Mouse (Mus musculus): Measurements from ENCODE around the gene Fam90a1b.
"Not testable (repeated sequence)": the region's sequence is repeated elsewhere in the genome, so short reads cannot be mapped to it uniquely, and the experiment has no call there.

The Fam90a1b gene

DNA sequence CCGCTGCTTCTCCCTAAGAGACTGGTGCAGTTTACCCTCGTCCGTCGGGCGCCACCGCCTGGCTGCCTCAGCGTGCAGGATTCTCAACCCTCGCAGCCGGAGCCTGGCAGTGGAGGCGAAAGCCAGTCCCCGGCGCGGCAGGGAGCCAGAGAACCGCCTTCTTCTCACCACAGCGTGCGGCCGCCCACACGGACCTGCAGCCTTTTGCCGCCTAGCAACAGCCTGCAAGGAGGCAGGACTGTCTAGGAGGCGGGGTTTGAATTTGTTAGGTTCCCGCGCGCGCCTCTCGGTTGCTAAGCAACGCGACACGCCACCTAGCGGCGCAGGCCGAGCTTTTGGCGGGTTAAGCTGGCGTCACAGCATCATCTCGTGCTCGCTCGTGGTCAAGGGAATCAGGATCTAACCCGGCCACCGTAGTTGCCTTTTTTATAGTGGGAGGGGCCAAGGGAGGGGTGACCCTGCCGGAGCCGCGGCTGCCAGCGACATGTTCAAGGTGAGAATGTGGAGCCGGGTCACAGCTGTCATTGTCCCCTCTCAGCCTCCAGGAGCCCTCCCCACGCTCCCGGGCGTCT, at the start of gene Fam90a1b, which contains the start of gene Apoo:
Fam90a1b (minus strand) TSS at position 108 of the 572 bp plus-strand sequence.
Apoo (plus strand) TSS at position 448 of the 572 bp plus-strand sequence.
- DNase-seq (ENCODE audit: extremely low spot score, low read depth, low spot score), result peak; percentile 78

DNA sequence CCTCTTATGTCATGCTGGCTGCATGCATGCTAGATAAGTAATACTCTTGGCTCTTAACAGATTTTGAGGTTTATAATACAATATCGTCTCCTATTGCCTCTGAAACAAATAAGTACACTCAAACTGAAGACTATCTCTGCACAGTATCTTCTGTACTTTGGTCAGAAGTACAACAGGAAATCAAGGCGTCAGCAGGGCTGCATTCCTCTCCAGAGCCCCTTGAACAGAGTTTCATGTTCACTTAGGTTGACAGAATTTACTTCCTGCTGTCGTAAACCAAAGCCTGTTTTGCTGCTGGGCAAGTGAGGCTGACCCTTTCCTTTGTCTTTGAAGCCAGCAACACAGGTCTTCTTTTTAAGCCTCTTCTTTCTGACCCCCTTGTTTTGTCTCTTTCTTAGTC, 42.4 kb upstream of the Fam90a1b start:
- DNase-seq (ENCODE audit: extremely low spot score, low read depth, low spot score), result no peak

DNA sequence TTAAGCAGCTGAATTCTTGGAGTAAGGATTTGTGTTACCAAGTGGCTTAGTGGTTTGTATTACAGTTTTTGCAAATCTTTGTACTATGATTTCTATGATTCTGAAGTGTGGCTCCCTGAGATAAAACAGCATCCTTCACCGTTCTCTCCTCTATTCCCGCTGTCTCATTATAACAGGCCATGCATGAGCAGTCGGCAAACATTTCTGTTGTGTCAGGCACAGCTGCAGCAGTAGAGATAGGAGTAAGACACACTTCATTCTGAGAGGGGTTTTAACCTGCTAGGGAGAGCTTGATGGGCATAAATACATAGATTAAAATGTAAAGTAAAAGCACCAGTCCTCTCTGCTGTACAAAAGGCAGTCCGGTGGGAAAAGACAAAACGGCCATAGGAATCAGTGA, 12.2 kb upstream of the Fam90a1b start:
- no peak for DNase-seq (ENCODE audit: extremely low spot score, low read depth, low spot score)

DNA sequence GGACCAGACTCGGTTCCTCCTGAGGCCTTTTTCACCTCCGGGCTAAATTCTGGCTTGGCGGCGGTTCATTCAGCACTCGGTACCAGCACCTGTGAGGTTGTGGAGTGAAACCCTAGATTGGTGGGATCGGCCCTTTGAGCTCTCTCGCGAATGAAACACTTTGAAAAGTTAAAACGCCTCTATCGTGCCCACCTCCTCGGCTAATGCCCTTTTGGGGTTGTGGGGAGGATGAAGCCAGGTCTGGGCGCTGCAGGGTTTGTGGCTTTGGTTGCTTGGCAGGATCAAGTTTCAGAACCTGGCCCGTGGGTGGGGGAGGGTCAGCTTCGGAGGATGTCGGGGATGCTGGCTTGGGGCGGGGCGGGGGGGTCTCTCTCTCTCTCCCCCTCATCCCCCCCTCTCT, 671 bp upstream of the Fam90a1b start:
- DNase-seq (ENCODE audit: extremely low spot score, low read depth, low spot score), result no peak

DNA sequence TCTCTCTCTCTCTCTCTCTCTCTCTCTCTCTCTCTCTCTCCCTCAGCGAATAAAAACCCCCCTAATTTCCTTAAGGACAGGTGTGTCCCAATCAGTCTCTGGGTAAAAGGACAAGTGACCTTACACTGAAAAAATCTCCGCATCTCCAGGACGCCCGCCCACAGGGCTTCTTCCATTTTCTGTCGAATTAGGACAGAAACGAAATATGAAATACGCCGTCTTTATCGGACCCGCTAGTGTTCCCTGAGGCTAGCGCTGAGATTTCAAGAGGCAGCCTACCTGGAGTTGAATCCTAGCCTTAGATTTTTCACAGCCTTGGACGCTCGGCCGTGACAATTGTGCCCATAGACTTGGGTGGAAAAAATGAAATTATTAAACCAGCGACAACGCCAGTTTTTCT, 548 bp downstream of the Fam90a1b start:
- DNase-seq (ENCODE audit: extremely low spot score, low read depth, low spot score), result peak; percentile 6

DNA sequence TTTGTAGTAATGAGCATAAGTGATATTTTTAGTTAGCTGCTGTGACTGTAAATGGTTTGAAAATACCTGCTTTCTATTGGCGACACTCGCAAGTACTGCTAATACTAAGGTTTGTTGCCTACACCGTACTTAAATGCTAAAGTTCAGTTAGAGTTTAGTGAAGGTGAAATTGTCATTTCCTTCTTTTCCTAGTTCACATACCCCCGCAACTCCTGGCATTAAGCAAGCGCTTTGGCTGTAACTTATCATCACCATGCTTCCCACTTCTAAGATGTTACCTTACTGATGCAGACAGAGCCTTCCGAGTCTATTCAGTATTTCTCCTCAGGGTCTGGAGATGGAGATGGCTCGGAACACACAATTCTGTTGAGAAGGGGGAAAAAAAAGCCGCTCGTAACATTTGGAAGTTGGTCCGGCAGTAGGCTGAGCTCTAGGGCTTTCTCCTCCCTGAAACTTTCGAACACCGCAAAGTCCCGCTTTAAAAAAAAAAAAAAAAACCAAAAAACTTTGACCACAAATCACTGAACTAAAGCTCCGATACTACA, 1.1 kb downstream of the Fam90a1b start:
- peak; percentile 2 for DNase-seq (ENCODE audit: extremely low spot score, low read depth, low spot score)

DNA sequence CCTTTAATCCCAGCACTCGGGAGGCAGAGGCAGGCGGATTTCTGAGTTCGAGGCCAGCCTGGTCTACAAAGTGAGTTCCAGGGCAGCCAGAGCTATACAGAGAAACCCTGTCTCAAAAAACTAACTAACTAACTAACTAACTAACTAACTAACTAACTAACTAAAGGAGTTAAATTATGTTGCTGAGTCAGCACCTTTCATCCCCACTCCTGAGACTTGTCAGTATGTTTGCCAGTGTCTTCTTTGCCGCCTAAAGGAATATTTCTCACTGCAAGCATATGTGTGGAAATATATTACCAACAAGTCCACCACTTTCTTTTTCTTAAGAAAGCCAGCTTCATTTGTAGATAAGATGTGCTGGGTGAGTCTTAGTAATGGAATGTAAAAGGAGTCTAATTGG, 22.9 kb downstream of the Fam90a1b start:
- DNase-seq (ENCODE audit: extremely low spot score, low read depth, low spot score), result not testable (repeated sequence)

DNA sequence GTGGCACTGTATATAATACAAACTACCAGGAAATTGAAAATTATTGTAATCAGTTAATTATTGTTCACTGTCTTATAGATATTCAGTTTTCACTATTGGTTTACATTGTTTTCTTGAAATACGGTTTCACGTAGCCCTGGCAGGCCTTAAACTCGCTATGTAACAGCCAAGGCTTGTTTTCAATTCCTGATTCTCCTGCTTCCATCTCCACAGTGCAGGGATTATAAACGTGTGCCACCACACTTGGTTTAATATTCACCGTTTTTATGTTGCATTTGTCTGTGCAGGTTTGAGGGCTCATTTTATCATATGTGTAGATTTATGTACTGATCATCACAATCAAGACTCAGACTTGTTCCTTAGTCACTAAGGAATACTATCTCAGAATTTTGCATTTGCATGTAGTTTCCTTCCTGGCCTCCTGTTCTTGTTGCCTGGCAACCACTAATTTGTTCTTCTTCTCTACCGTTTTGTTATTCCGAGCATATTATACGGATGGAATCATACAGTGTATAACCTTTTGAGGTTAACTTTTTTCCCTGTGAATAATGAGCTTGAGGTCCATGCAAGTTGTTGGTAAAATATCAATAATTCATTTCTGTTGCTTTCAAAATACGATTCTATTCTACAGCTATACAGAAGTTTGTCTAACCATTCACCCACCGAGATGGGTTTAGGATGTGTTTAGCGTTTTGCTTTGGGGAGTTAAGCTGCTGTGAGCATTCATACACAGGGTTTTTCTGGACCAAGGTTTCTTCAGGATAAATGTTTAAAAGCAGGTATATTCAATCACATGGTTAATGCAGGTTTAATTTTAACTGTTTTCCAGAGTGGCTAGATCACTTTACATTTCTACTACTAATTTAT, 45.3 kb downstream of the Fam90a1b start:
- no peak for DNase-seq (ENCODE audit: extremely low spot score, low read depth, low spot score)
